Mouse (Mus musculus): ENCODE results near the gene Zfp672.
"Not testable (repeated sequence)": the region's sequence is repeated elsewhere in the genome, so short reads cannot be mapped to it uniquely, and the experiment has no call there.

Zfp672 gene

DNA sequence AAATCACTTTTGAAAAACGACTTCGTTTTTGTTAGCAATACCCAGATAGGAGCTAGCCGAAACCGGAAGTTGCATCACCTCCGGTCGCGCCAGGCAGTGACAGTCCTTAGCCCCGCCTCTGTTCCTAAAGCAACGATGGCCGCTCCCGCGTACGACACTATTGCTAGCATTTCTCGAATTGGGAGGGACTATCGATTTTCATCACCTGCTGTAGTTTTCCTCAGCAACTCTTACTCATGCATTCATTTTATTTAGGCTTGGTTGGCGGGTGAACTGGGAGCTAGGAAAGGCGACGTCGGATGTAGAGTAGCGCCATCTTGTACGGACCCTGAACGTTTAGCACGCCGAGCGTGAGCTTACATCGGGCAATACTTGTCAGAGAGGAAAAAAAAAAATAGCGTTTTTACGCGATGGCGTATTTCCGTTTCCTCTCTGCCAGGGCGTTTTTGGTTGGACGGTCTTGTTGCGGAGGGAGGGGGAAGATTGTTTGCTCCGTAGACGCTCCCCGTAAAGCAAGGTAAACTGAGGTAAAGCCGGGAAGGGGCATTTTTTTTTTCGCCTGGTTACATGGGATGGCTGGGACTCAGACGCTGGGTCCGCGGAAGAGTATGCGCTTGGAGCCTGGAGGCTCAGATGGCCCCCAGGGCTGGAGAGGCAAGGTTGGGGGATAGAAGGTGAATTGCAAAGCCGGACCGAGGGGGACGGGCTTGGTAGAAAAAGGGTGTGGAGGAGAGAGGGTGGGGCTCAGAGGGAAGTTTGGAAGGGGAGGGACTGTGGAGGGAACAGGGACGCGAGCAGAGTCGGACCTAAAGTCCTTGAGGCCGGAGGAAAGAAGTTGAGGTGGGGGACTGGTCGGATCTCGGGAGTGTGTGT, at the start of gene Zfp672, which contains the start of gene Sh3bp5l:
Gene Zfp672, minus strand, starts transcription at position 64 of the 873 bp plus-strand sequence.
Gene Sh3bp5l, plus strand, starts transcription at position 449 of the 873 bp plus-strand sequence.
- DNase-seq: peak; percentile 97

DNA sequence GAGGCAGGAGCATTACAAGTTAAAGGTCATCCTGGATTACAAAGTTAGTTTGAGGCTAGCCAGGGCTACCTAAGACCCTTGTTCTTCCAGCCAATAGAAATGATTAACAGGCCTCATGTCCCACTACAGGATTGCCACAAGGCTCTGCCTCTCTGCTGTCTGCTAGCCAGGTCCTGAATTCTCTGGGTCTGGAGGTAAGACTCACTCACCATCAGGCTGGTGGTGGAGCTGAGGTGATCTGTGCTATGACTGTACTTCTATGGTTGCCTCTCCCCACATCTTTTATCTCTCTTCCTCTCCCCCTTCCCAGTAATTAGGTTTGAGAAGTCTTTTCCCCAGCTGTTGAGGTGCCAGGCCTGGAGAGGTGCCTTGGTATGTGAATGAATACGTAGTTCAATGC, 49.4 kb upstream of the Zfp672 start:
- DNase-seq: no peak

DNA sequence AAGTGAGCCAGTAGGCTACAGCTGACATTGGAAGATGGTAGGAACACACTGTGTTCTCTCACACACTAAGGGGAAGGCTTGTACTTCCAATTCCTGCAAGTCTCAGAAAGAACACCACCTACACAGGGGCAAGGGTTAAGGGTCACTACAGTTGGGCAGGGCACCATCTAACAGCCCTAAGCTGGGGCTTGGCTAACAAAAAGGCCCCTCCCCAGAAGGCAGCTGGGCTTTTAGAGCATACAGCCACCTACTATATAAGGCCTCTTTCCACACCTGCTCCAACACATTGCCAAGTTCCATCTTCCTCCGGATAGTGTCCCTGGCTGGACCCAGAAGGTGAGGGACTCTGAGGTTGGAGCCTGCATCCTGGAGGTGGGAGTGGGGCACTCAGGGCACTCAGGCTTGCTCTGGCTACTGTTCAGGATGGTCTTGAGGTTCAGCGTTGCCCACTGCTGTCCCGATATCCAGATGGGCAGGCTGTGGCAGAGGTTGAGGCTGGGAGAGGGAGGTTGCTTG, 48.7 kb upstream of the Zfp672 start, which contains the start of gene Lypd8:
Gene Lypd8, plus strand, starts transcription at position 281 of the 516 bp plus-strand sequence.
- no peak for DNase-seq

DNA sequence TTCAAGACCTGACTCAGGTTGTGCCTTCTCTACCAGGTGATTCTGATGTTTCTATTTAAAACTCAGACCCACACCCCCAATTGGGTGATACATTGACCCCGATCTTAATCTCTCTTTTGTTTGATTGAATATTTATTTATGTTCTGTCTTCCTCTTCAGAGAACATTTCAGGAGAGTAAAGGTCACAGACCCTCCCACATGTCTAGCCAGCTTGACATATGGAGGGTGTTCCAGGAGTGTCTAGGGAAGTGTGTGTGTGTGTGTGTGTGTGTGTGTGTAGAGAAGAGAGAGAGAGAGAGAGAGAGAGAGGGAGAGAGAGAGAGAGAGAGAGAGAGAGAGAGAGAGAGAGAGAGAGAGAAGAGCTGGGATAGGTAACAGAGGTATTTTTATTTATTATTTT, 47.5 kb upstream of the Zfp672 start:
- DNase-seq: no peak

DNA sequence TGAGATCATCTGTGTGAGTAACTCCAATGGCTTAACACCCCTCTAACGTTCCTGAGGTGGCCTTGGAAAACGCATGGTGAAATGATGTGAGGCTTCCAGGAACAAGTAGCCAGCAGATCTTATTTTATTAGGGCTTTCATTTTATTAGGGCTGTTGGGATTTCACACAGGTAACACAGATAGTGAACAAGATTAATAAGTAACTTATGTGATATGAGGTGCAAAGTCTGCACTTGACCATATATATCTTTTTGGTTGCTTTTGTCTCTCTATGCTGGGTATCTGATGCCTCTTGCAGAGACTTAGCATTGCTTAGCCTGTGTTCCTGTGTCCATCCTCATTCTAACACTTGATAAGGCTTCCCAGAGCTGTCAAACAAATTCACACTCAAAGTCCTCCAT, 47.1 kb upstream of the Zfp672 start:
- DNase-seq: no peak

DNA sequence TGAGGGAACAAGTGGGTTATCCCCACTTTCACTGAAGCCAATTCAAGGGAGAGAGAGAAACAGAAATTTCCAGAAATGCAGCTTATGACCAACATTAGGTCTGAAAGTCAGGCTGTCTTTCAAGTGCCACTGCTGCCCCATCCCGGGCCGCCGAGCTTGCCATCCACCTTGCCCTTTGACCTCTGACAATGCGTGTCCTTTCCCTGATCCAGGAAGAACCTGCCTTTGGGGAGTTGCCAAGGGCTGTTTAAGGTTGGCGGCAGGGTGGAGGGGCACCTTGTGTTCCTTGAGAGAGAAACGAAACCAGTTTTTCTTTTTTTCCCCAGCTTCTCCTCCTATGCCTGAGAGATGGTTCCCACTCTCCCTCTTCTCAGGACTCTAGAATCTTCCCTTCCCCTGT, 36.1 kb upstream of the Zfp672 start:
- not testable (repeated sequence) for DNase-seq

DNA sequence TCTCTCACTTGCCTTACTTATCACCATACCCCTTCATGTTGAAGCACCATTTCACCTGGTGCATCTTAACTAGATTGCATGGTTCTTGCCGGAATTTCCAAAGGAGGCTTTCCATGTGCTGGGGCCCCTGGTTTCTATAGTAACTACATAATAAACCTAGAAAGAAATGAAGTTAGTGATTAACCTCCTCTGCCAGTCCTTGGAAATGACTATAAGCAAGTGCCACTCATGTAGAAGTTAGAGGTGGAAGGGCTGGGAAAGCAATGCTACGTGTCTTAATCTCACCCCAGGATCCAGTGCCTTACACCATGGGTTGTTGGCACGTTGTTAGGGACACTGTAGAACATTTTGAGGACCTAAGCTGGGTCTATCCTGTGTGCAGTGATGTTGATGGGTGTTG, 34.3 kb upstream of the Zfp672 start:
- no peak for DNase-seq

DNA sequence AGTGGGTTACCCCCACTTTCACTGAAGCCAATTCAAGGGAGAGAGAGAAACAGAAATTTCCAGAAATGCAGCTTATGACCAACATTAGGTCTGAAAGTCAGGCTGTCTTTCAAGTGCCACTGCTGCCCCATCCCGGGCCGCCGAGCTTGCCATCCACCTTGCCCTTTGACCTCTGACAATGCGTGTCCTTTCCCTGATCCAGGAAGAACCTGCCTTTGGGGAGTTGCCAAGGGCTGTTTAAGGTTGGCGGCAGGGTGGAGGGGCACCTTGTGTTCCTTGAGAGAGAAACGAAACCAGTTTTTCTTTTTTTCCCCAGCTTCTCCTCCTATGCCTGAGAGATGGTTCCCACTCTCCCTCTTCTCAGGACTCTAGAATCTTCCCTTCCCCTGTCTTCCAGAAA, 32.4 kb upstream of the Zfp672 start:
- not testable (repeated sequence) for DNase-seq

DNA sequence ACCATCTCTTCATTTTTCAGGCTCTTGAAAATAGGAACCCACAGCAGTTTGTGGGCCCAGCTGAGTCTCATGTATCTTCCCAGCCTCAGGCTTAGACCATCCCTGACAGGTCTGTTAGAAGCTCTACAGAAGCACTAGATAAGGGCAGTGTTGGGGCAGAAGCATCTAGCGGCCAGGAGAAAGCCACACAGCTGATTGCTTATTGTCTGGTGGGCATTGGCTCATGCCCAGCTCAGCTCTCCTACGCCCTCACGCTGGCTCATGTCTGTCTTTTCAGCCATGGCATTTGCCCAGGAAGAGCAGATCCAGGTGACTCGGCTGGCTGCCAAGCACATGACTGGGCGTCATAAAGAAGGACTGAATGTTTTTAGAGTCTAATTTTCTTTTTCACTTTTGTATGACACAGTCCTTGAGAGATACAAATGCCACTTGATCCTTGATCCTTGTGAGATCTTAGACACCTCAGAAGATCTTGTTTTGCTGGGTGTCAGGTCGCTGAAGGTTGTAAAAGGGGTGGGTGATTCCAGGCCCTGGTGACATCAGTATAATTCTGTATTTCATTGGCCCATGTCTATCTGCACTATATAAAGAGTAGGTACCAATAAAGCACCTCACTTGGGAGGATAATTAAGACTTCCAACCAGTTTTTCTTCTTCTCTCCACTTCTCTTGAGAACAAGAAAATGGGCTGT, 27.9 kb upstream of the Zfp672 start:
- no peak for DNase-seq

DNA sequence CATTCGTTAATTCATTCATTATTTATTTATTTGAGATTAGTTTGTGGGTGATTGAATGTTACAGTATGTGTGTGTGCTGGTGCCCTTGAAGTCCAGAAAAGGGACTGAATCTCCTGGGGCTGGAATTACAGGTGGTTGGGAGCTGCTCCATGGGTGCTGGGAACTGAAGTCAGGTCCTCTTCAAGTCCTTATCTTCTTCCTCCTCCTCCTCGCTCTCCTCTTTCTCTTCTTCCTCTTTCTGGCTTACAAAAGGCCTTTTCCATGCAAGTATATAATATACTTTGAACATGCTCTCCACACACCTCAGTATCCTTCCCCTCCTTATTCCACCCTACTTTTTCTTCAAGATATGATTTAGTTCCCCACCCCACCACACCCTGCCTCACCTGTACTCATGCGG, 26.9 kb upstream of the Zfp672 start:
- no peak for DNase-seq

DNA sequence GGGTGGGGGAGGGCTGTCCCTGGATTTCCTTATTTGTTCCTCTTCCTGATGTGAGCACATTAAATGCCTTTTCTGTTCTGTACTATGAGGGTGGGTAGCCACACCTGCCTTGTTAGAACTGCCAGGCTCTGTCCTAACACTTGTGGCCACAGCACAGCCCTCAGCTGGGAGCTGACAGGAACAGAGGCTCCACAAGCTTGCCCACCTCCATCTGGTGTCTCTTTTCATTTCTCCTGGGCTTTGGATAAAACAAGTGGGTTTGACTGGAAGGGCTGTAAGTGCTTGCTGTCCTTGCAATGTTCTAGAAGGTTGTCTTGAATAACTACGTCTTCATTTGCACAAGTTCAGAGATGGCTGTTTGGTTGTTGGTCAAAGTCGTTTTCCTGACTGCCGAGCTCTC, 24.8 kb upstream of the Zfp672 start:
- no peak for DNase-seq

DNA sequence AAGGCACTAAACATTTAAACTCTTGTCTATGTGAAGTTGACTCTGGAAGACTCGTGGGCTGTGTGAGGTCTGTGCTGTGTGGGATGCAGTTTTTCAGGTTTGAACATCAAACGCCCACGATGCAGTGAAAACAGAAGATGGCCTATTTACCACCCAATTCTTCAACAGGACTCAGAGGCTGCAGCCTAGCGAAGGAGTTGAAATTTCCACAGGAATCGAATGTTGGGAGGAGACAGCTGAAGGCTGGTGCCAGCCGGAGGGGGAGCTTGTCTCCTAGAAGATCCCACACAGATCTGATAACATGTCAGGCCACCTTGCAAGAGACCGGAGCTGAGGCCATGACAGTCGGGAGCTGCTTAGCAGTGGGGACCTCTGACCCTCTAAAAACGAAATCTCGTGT, 24.3 kb upstream of the Zfp672 start:
- no peak for DNase-seq

DNA sequence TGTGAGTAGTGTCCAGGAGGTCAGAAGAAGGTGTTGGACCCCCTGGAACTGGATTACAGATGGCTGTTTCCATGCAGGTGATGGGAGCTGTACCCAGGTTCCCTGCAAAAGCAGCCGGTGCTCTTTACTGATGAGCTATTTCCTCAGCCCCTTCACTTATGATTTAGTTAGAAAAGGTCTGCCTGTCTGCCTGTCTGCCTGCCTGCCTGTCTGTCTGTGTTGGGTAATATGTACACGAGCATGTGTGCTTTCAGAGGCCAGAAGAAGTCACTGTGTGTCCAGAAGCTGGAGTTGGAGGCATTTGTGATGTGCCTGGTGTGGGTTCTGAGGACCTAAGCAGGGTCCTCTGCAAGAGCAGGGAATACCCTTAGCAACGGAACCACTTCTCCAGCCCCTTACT, 23.6 kb upstream of the Zfp672 start:
- DNase-seq: no peak

DNA sequence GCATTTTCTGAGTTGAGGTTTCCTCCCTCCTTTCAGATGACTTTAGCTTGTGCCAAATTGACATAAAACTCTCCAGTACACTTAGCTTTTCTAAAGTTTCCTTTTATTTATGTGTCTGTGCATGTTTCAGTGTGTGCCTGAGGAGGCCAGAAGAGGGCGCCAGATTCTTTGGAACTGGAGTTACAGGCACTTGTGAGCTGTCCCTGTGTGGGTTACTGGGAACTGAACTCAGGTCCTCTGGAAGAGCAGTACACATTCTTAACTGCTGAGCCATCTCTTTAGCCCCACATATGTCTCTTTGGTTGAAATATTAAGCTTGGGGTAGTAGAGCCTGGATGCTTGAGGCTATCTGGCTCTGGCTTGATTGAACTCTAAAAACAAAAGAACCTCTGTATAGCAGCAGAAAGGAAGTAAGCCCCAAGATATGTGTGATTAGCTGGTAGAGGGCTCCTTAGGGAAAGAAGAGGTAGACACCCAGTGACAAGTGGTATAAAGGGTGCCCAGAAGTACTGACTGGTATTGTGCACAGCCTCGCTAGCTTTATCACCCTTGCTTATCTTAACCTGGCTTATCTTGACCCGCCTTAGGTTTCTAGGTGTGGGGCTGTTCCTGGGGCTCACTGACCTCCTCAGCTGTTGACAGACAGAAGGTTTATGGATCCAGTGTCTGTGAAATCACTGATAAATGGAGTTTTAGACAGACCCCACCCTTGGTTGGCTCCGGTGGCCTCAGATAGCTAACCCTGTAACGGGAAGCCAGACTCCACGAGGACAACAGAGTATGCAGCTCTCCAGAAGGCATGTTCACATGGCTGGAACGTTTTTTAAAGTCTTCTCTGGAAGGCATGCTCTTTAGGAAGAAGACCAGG, 22.8 kb upstream of the Zfp672 start:
- peak; percentile 19 for DNase-seq

DNA sequence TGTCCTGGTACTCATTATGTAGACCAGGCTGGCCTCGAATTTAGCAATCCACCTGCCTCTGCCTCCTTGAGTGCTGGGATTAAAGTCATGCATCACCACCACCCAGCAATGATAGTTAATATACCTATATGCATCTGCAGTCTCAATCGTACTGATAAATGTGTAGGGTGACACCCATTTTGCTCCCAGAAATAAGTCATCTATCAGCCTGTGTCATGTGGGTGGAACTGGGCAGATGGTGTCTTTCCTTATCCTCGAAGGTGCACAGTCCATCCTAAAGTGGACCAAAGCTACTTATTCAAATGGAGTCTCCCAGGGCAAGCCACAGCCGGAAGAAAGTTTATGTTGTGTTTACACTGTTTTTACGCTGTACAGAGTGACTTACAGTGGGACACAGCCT, 21.0 kb upstream of the Zfp672 start:
- DNase-seq: no peak

DNA sequence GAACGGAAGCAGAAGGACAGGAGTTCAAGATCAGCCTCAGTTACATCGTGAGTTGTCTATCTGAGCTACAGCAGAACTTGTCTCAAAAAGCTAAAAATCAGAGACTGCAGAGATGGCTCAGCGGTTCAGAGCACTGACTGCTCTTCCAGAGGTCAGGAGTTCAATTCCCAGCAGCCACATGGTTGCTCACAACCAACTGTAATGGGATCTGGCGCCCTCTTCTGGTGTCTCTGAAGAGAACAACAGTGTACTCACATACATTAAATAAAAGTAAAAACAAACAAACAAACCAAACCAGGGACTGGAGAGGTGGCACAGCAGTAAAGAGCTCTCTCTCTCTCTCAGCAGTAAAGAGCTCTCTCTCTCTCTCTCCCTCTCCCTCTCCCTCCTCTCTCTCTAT, 20.5 kb upstream of the Zfp672 start:
- peak; percentile 21 for DNase-seq

DNA sequence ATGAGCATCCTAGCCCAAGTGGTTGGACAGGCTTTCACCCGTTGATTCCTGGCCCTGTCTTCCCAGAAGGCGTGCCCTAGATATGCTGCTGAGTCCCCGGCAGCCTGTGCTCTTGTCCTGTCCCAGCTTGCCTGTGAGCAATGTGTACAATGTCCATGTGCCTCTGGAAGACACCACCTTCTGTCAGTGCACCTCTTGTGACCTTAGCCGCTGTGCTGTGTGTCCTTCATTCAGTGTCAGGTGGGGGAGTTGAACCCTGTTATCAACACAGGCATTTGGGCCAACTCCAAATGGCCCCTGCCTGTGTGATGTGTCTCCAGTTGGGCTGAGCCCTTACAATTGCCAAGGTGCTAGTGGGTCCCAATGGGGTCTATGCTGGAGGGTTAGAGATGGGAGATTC, 16.6 kb upstream of the Zfp672 start:
- DNase-seq: no peak

DNA sequence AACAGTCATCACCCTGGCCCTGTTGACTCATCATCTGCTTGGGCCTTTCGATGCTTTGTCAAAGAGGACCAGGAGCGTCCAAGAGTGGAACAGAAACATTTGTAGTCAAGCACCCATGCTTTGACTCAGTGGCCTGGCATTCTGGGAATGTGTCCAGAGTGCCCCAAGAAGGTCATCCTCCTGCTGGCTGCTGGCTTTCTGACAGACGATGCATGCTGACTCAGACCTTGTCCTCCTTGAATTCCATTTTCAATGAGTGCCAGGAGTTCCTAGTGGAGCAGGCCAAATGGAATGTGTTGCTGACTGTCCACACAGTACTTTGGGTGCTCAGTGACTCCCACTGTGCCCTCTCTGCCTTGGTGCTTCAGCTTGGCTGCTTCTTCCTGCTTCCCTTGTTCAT, 4.6 kb upstream of the Zfp672 start:
- DNase-seq: no peak

DNA sequence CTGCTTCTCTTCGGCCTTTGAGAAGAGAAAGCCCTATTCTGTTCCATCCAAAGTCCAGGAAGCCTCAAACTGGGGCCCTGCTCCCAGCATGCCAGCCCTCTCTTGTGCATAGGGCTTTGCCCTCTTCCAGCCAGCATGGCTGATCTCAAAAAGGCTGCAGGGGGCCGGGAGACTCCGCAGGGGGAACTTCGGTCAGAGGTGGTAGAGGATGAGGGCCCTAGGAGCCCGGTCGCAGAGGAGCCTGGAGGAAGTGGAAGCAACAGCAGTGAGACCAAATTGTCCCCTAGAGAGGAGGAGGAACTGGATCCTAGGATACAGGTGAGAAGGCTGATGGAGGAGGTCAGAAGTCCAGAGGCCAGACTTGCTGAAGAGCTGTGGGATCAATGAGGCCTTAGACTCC, 1.4 kb upstream of the Zfp672 start:
- no peak for DNase-seq

DNA sequence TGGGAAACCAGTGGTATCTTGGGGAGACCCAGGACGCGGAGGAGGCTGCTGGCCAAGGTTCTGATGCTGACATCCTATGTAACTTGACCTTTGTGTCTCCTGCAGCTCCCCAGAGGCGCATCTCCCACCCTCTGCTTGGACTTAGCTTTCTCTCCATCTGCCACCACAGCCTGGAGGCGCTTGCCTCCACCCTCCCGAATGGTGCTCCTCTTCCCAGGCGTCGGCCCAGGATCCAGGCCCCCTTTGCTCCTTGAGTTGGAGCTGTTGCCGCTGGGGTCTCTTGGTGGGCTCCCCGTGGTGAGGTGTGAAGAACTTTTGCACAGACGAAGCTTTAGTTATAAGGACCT, 983 bp upstream of the Zfp672 start:
- DNase-seq: no peak

DNA sequence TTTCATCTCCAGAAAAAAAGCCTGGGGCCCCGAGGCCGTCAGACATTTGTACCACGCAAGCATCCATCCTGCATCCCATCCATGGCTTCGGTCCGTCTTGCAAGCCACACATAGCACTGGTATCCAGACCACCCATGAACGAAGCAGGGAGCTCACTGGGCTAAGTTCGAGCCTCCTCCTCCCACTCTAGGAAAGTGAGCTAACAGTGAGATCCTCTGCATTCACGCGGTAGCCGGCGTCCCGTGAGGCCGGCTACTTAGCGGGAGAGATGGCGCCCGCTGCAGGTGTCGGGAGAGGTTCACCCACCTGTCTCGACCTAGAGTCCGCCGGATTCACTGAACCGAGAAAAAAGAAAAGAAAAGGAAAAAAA, 248 bp downstream of the Zfp672 start:
- no peak for DNase-seq

DNA sequence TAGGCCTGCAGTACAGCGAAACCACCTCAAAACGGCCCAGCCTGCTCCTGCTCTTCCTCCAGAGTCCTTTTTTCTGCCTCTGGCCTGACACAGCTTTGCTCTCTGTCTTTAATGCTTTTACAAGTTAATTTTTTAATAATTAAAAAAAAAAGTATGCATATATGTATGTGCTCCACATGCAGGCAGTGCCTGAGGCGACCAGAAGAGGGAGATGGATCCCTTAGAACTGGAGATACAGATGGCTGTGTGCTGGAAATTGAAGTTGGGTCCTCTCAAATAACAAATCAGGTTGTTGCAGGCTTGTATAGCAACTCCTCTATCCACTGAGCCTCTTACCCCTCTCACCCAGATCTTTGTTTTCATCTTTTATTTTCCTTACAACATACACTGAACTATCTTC, 3.4 kb downstream of the Zfp672 start:
- peak; percentile 23 for DNase-seq

DNA sequence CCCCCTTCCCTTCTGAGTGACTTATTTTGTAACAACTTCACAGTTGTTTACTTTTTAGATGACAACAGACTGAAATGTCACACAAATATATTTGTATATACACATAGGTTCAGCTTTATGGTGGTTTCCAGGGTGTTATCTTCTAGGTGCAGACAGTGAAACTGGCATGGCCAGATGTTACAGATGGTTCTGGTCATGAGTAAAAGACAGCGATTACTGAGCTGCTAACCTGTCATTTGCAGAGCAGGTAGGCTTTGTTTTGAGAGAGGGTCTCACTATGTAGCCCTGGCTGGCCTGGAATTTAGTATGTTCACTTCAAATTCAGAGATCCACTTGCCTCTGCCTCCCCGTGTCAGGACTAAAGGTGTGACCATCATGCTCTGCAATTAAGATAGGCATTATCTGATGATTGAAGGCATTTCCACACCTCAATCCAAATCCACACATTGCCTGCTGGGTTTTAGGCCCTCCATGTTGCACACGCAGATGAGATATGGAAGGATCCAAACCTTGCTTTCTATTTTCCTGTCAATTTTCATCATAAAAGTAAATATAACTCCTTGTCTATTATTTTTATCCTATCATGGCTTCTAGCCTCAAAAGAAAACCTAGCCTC, 5.4 kb downstream of the Zfp672 start:
- DNase-seq: no peak
